Mouse (Mus musculus) left cerebral cortex, postnatal 14 days (tissue): Measurements from ENCODE around the gene Slu7. TPM values are rescaled to one million over a fixed set of nuclear protein-coding genes. Genes with fewer than 3 reads are reported as not detected.

Experiments used
- DNase-seq, 2 experiments: peaks; one replicate each; pipeline ENCODE4 v3.0.0; 2021 to 2022; ENCODE audit warnings: low spot score in 2 of 2, mixed read lengths in 1 of 2
- intact Hi-C: fragments of 180-260 bp; cut with DNase I; formaldehyde crosslinking; loops from one replicate; pipeline ENCODE4 v1.15.1; 2025
- total RNA-seq, 2 experiments: library from RNA; stranded (reverse); gene quantifications; 2 replicates each; pipeline ENCODE4 v1.2.3; 2021

The Slu7 gene
- total RNA-seq, 2 experiments from 2014 or later, result 43.7 to 48.9 TPM

GRCm38 (mm10) chr11:43480561-43480960, 47.0 kb downstream of the Slu7 start:
- no peak for DNase-seq
- intact Hi-C loops, result no loop called here

- DNase-seq, result no peak
- intact Hi-C loops, result no loop called here
Observed at GRCm38 (mm10) chr11:43481672-43482522, 48.4 kb downstream of the Slu7 start.

GRCm38 (mm10) chr11:43483122-43483792, 49.7 kb downstream of the Slu7 start:
- DNase-seq, result no peak
- intact Hi-C loops, result no loop called here

GRCm38 (mm10) chr11:43484057-43484456, 50.5 kb downstream of the Slu7 start:
- intact Hi-C loops, result no loop called here
- DNase-seq, result no peak

- DNase-seq, result no peak
- intact Hi-C loops, result no loop called here
Observed at GRCm38 (mm10) chr11:43484652-43485051, 51.1 kb downstream of the Slu7 start.

GRCm38 (mm10) chr11:43485855-43486254, 52.3 kb downstream of the Slu7 start:
- intact Hi-C loops, result no loop called here
- no peak for DNase-seq

GRCm38 (mm10) chr11:43492663-43493062, 59.1 kb downstream of the Slu7 start:
- intact Hi-C loops, result loop anchor here (5.0 to 10.0 kb wide), 3 partner anchors 40 to 232 kb away; no protein-coding TSS in a partner anchor
- DNase-seq, result peak; percentile 63 to 81

GRCm38 (mm10) chr11:43493815-43494409, 60.4 kb downstream of the Slu7 start:
- DNase-seq, result peak; percentile 71 to 84
- intact Hi-C loops, result loop anchor here (2.0 to 10.0 kb wide), 5 partner anchors 42 to 231 kb away; partner anchors contain the start of gene 4933415A04Rik

GRCm38 (mm10) chr11:43495037-43495436, 61.5 kb downstream of the Slu7 start:
- intact Hi-C loops, result loop anchor here (2.0 to 10.0 kb wide), 4 partner anchors 92 to 230 kb away; partner anchors contain the start of gene 4933415A04Rik
- no peak for DNase-seq

- DNase-seq, result peak; percentile 63 to 68
- intact Hi-C loops, result loop anchor here (2.0 to 10.0 kb wide), 4 partner anchors 91 to 229 kb away; partner anchors contain the start of gene 4933415A04Rik
Observed at GRCm38 (mm10) chr11:43495532-43495931, 62.0 kb downstream of the Slu7 start.

Other genes with a start within 250 kb of the Slu7 start
- 10 to 100 TPM; 17.6 to 18.7 TPM for gene Pttg1, start 7.5 kb upstream of the Slu7 start, total RNA-seq
- gene C1qtnf2, start 40.5 kb downstream of the Slu7 start, total RNA-seq, result 1 to 10 TPM; 3.6 to 3.8 TPM
- 1 to 10 TPM; 5.6 to 6.2 TPM for gene Ccnjl, start 95.0 kb downstream of the Slu7 start, total RNA-seq
- 1 to 10 TPM; 1.1 TPM for gene 4933415A04Rik, start 153.3 kb downstream of the Slu7 start, total RNA-seq
- gene Fabp6, start 167.8 kb downstream of the Slu7 start, total RNA-seq, result not detected
- 10 to 100 TPM; 56.7 to 58.3 TPM for gene Pwwp2a, start 248.3 kb downstream of the Slu7 start, total RNA-seq